Mouse (Mus musculus): Measurements from ENCODE around the gene Nop16. TPM values are rescaled to one million over a fixed set of nuclear protein-coding genes. Genes with fewer than 3 reads are reported as not detected.

The Nop16 gene
- polyA plus RNA-seq, 1 experiment from 2014 or later, result 64.8 TPM

- Histone ChIP-seq H3K4me1 (peaks cover 18% of the 10 kb centered on the region), H3K4me3 (no peak overlapping the region), H3K9me3 (no peaks in the 10 kb centered on the region), H3K27me3 (no peaks in the 10 kb centered on the region; the same call in 1 of the 2 replicates), H3K9ac (replicated peaks) (no peak overlapping the region), H3K36me3 (peaks cover 15% of the 10 kb centered on the region; the same call in 1 of the 2 replicates), H3K4me2 (replicated peaks) (no peak overlapping the region), H3K27ac (replicated peaks) (no peak overlapping the region)
- WGBS, result 89% methylated on average over 11 of the region's 11 CpGs
- ATAC-seq (ENCODE audit: low FRiP score, low read depth), result no peak
Observed at GRCm38 (mm10) chr13:54593617-54594016, 3.7 kb upstream of the Nop16 start.

GRCm38 (mm10) chr13:54591776-54592356, 2.0 kb upstream of the Nop16 start:
- 94% methylated on average over 8 of the region's 8 CpGs for WGBS
- Histone ChIP-seq H3K9me3 (no peaks in the 10 kb centered on the region), H3K4me3 (no peak overlapping the region), H3K36me3 (peaks cover 9% of the 10 kb centered on the region; the same call in 1 of the 2 replicates), H3K4me2 (replicated peaks) (peak overlapping the region; percentile 75; the same call in 1 of the 2 replicates), H3K4me1 (peaks cover 19% of the 10 kb centered on the region), H3K27ac (replicated peaks) (no peak overlapping the region), H3K27me3 (no peaks in the 10 kb centered on the region; the same call in 1 of the 2 replicates), H3K9ac (replicated peaks) (no peak overlapping the region)
- no peak for ATAC-seq (ENCODE audit: low FRiP score, low read depth)

GRCm38 (mm10) chr13:54589414-54589995, 385 bp downstream of the Nop16 start:
- H3K4me2 ChIP-seq (replicated peaks), result peak overlapping the region; percentile 65
- H3K4me3 ChIP-seq, result peak overlapping the region; percentile 85
- H3K9me3 ChIP-seq, result no peaks in the 10 kb centered on the region
- ATAC-seq (ENCODE audit: low FRiP score, low read depth), result peak; percentile 36
- 3% methylated on average over 24 of the region's 24 CpGs for WGBS
- peak overlapping the region; percentile 50 for H3K9ac ChIP-seq (replicated peaks)
- H3K36me3 ChIP-seq, result peaks cover 25% of the 10 kb centered on the region
- H3K4me1 ChIP-seq, result peaks cover 19% of the 10 kb centered on the region
- H3K27me3 ChIP-seq, result no peaks in the 10 kb centered on the region
- no peak overlapping the region for H3K27ac ChIP-seq (replicated peaks)

GRCm38 (mm10) chr13:54585831-54586230, 4.1 kb downstream of the Nop16 start:
- 94% methylated on average over 11 of the region's 11 CpGs for WGBS
- no peak overlapping the region for H3K9ac ChIP-seq (replicated peaks)
- no peaks in the 10 kb centered on the region for H3K27me3 ChIP-seq
- H3K27ac ChIP-seq (replicated peaks), result no peak overlapping the region
- H3K4me1 ChIP-seq, result peaks cover 9% of the 10 kb centered on the region
- no peak for ATAC-seq (ENCODE audit: low FRiP score, low read depth)
- H3K9me3 ChIP-seq, result no peaks in the 10 kb centered on the region
- no peak overlapping the region for H3K4me2 ChIP-seq (replicated peaks)
- H3K36me3 ChIP-seq, result peaks cover 58% of the 10 kb centered on the region
- H3K4me3 ChIP-seq, result no peak overlapping the region

- Histone ChIP-seq H3K4me3 (no peak overlapping the region), H3K36me3 (peaks cover 88% of the 10 kb centered on the region), H3K27ac (replicated peaks) (no peak overlapping the region), H3K4me1 (0 out of 2 replicates have a peak, but pooled peaks cover 3% of the 10 kb centered on the region), H3K4me2 (replicated peaks) (no peak overlapping the region), H3K27me3 (no peaks in the 10 kb centered on the region), H3K9me3 (no peaks in the 10 kb centered on the region), H3K9ac (replicated peaks) (no peak overlapping the region)
- 95% methylated on average over 5 of the region's 5 CpGs for WGBS
- no peak for ATAC-seq (ENCODE audit: low FRiP score, low read depth)
Observed at GRCm38 (mm10) chr13:54582860-54583259, 7.0 kb downstream of the Nop16 start.

GRCm38 (mm10) chr13:54582126-54582525, 7.8 kb downstream of the Nop16 start:
- no peak for ATAC-seq (ENCODE audit: low FRiP score, low read depth)
- no peaks in the 10 kb centered on the region for H3K9me3 ChIP-seq
- H3K4me3 ChIP-seq, result no peak overlapping the region
- H3K27me3 ChIP-seq, result no peaks in the 10 kb centered on the region
- H3K9ac ChIP-seq (replicated peaks), result no peak overlapping the region
- no peak overlapping the region for H3K4me2 ChIP-seq (replicated peaks)
- peaks cover 91% of the 10 kb centered on the region for H3K36me3 ChIP-seq
- H3K4me1 ChIP-seq, result 0 out of 2 replicates have a peak, but pooled peaks cover 7% of the 10 kb centered on the region
- 81% methylated on average over 10 of the region's 10 CpGs for WGBS
- H3K27ac ChIP-seq (replicated peaks), result no peak overlapping the region

- 90% methylated on average over 2 of the region's 2 CpGs for WGBS
- Histone ChIP-seq H3K36me3 (peaks cover 85% of the 10 kb centered on the region), H3K4me3 (no peak overlapping the region), H3K9me3 (no peaks in the 10 kb centered on the region), H3K27me3 (no peaks in the 10 kb centered on the region), H3K4me2 (replicated peaks) (no peak overlapping the region), H3K4me1 (peaks cover 9% of the 10 kb centered on the region), H3K27ac (replicated peaks) (no peak overlapping the region), H3K9ac (replicated peaks) (no peak overlapping the region)
- ATAC-seq (ENCODE audit: low FRiP score, low read depth), result no peak
Observed at GRCm38 (mm10) chr13:54581385-54581784, 8.5 kb downstream of the Nop16 start.

GRCm38 (mm10) chr13:54577652-54578507, 12.0 kb downstream of the Nop16 start:
- Histone ChIP-seq H3K9me3 (no peaks in the 10 kb centered on the region), H3K4me3 (no peak overlapping the region), H3K4me1 (peaks cover 19% of the 10 kb centered on the region), H3K27me3 (peaks cover 13% of the 10 kb centered on the region), H3K36me3 (peaks cover 51% of the 10 kb centered on the region), H3K27ac (replicated peaks) (no peak overlapping the region), H3K4me2 (replicated peaks) (no peak overlapping the region), H3K9ac (replicated peaks) (no peak overlapping the region)
- WGBS, result 83% methylated on average over 21 of the region's 21 CpGs
- ATAC-seq (ENCODE audit: low FRiP score, low read depth), result no peak

GRCm38 (mm10) chr13:54575489-54575888, 14.4 kb downstream of the Nop16 start:
- 5% methylated on average over 19 of the region's 19 CpGs for WGBS
- Histone ChIP-seq H3K4me1 (peaks cover 19% of the 10 kb centered on the region), H3K4me3 (peak overlapping the region; percentile 89), H3K27me3 (peaks cover 17% of the 10 kb centered on the region), H3K9me3 (no peaks in the 10 kb centered on the region), H3K9ac (replicated peaks) (peak overlapping the region; percentile 90), H3K36me3 (peaks cover 30% of the 10 kb centered on the region), H3K4me2 (replicated peaks) (peak overlapping the region; percentile 95), H3K27ac (replicated peaks) (no peak overlapping the region)
- ATAC-seq (ENCODE audit: low FRiP score, low read depth), result 0 out of 2 replicates have a peak, but pooled peaks have one; percentile 29

- H3K9ac ChIP-seq (replicated peaks), result peak within 1 kb of the TSS; percentile 90
- ATAC-seq (ENCODE audit: low FRiP score, low read depth), result peak; percentile 95
- peaks cover 19% of the 10 kb centered on the region for H3K4me1 ChIP-seq
- peak within 1 kb of the TSS; percentile 79 for H3K27ac ChIP-seq (replicated peaks)
- H3K27me3 ChIP-seq, result peaks cover 17% of the 10 kb centered on the region
- H3K4me3 ChIP-seq, result peak within 1 kb of the TSS; percentile 89
- peak within 1 kb of the TSS; percentile 95 for H3K4me2 ChIP-seq (replicated peaks)
- WGBS, result under 1% methylated on average over 55 of the region's 55 CpGs
- no peaks in the 10 kb centered on the region for H3K9me3 ChIP-seq
- H3K36me3 ChIP-seq, result peaks cover 26% of the 10 kb centered on the region
Observed at GRCm38 (mm10) chr13:54574854-54575481, 14.9 kb downstream of the Nop16 start, which contains the start of gene Arl10. Arl10 (plus strand) TSS chr13:54575015.

- H3K27me3 ChIP-seq, result peaks cover 17% of the 10 kb centered on the region
- no peak for ATAC-seq (ENCODE audit: low FRiP score, low read depth)
- no peak overlapping the region for H3K27ac ChIP-seq (replicated peaks)
- no peak overlapping the region for H3K4me2 ChIP-seq (replicated peaks)
- H3K4me3 ChIP-seq, result no peak overlapping the region
- WGBS, result 84% methylated on average over 4 of the region's 4 CpGs
- peaks cover 15% of the 10 kb centered on the region for H3K4me1 ChIP-seq
- H3K9ac ChIP-seq (replicated peaks), result no peak overlapping the region
- H3K36me3 ChIP-seq, result peaks cover 2% of the 10 kb centered on the region; the same call in 1 of the 2 replicates
- H3K9me3 ChIP-seq, result no peaks in the 10 kb centered on the region
Observed at GRCm38 (mm10) chr13:54572621-54573020, 17.3 kb downstream of the Nop16 start.
